Mouse (Mus musculus) splenic B cell, adult 2 months (primary cell): Measurements from ENCODE around the gene Vegfb.

Source experiments
- DNase-seq: peaks from one replicate; pipeline ENCODE4 v3.0.0-alpha.2; 2011; ENCODE audit warnings: low read depth, low spot score
- H3K27me3 ChIP-seq: 2 replicates; pipeline ENCODE4 v1.6.1; 2012; ENCODE audit warnings: mild to moderate bottlenecking, low read length, moderate library complexity, mixed read lengths; ENCODE audit not compliant: control insufficient read depth, poor library complexity, insufficient read depth, severe bottlenecking
- H3K36me3 ChIP-seq: 2 replicates; pipeline ENCODE4 v1.6.1; 2012; ENCODE audit warnings: mild to moderate bottlenecking, low read length, moderate library complexity, mixed read lengths; ENCODE audit not compliant: control insufficient read depth, poor library complexity, insufficient read depth, severe bottlenecking

Gene Vegfb

DNA sequence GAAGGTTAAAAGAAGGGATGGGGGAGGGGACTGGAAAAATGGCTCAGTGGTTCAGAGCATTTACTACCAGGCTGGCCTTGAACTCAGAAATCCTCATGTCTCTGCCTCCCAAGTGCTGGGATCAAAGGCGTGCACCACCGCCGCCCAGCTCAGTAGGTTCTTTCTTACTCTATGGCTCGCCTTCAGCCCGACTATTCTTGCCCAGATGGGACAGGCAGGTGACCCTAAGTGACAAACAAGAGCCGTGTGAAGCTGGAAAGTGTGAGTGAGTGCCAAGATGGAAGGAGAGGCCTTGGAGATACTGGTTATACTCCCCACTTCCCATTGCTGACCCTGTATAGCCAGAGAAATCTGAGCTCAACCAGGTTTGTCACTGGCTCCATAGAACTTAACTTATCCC lies 43.7 kb downstream of the Vegfb start:
- H3K36me3 ChIP-seq: no peaks in the 10 kb centered on the region
- H3K27me3 ChIP-seq: no peaks in the 10 kb centered on the region
- no peak for DNase-seq

DNA sequence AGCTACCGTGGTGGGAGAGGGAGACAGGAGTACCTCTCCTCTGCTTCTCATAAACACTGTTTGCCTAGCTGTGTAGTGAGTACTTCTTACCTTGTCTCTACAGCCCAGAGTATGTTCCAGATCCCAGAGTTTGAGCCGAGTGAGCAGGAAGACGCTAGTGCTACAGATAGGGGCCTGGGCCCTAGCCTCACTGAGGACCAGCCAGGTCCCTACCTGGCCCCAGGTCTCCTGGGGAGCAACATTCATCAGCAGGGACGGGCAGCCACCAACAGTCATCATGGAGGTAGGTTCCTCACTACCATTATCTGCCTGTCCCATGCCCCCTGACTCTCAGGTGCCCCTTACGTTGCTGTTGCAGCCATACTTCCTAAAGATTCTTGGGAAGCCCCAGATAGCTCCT lies 44.7 kb downstream of the Vegfb start:
- H3K36me3 ChIP-seq: no peaks in the 10 kb centered on the region
- no peak for DNase-seq
- H3K27me3 ChIP-seq: no peaks in the 10 kb centered on the region

DNA sequence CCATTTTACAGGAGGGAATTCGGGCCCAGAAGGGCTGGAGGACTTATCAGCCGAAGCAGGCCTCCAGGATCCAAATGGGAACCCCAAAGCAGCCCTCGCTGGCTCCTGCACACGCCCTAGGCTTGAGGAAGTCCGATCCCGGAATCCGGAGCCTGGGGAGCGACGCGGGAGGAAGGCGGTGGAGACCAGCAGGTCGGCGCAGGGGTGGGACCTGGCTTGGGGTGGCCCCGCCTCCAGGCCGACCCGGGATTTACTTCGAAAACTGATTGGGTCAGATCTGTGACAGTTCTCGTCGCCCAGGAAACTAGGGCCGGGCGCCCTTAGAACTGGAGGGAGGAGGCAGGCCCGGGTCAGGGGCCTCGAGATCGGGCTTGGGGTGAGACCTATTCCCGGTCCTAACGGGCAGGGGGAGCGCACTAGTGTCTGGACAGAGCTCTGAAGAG lies 45.2 kb downstream of the Vegfb start, which contains the start of gene Gpr137:
Gene Gpr137, minus strand, starts transcription at position 232 of the 443 bp plus-strand sequence.
- H3K36me3 ChIP-seq: no peaks in the 10 kb centered on the region

DNA sequence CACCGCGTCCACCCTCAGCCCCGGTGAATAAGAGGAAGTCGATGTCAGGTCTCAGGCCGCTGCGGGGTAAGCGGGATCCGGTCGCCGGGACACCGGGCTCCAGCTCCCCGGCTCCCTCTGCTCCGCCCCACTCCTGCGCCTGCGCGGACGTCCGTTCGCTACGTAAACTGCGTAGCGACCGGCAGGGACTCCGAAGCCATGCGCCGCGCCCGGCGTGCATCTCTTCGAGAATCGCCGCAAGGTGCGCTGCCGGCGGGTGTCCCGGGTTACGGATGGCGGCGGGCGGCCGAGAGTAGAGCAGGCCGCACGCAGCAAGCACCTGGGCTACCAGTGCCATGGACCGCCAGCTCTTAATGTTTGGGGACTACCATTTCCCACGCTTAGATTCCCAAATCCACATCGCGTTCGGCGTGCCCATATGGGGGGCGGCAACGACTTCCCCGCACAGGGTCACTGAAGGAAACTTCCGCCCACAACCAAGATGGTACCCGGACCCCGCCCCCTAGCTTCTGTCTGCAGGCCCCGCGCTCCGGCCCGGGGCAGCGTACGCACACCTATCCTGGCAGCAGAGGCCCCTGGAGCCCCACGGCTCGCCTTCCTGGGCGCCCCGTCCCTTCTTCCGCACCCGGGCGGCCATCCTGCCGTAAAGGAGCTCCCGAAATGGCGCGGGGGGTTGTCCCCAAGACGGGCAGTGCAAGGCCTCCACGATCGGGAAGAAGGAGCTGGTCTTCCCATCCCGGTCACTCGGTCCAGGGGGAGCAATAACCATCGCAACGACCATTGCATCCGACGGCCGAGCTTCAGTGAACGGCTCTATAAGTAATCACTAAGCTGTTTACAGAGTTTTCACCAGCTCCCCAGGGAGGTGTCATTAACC lies 45.8 kb downstream of the Vegfb start, which contains the start of gene Bad:
Gene Bad, plus strand, starts transcription at position 490 of the 877 bp plus-strand sequence.
- peak; percentile 95 for DNase-seq
- Histone ChIP-seq H3K27me3 (no peaks in the 10 kb centered on the region), H3K36me3 (no peaks in the 10 kb centered on the region)

More for the DNA sequence above, 45.2 kb downstream of the Vegfb start, which contains the start of gene Gpr137:
- DNase-seq: peak; percentile 89
- H3K27me3 ChIP-seq: no peaks in the 10 kb centered on the region

DNA sequence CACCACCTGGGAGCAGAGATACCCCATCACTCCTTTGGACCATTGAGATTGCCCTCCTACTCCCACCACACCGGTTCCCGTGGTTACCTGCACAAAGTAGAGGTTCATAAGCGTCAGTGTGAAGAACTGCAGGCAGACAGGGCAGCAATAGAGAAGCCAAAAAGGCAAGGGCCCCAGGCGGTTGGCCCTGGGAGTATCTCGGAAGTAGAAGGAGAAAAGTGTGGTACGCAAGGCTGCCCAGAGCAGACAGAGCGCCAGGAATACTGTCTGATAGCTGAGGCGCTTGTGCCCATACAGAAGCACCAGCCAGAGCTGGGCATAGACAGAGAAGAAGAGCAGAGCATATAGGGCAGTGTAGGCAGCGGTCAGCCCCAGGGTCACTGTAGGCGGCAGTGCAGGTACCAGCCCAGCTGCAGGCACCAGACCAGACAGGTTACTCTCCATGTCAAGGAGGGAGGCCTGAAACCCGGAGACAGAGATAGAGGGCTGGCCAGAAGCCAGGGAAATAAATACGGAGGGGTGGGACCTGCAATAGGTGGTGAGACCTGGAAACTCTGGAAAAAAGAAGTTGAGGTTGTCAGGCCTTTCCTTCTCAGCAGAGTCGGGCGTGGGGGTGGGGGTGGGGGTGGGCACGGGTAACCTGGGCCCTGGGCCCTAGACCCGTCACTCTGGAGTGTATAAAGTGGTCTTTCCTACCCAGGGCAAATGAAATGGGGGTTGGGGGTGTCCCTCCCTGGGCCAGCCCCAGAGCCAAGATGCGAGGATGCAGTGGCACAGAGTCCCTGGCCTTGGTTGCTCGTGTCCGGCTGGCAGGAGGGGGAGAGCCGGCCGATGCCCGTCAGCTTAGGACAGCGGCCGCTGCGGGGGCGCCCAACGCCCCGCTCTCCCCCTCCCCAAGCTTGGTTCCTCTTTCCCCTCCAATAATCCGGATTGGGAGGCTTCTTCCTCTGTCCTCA lies 46.8 kb downstream of the Vegfb start:
- Histone ChIP-seq H3K36me3 (no peaks in the 10 kb centered on the region), H3K27me3 (no peaks in the 10 kb centered on the region)
- DNase-seq: no peak

DNA sequence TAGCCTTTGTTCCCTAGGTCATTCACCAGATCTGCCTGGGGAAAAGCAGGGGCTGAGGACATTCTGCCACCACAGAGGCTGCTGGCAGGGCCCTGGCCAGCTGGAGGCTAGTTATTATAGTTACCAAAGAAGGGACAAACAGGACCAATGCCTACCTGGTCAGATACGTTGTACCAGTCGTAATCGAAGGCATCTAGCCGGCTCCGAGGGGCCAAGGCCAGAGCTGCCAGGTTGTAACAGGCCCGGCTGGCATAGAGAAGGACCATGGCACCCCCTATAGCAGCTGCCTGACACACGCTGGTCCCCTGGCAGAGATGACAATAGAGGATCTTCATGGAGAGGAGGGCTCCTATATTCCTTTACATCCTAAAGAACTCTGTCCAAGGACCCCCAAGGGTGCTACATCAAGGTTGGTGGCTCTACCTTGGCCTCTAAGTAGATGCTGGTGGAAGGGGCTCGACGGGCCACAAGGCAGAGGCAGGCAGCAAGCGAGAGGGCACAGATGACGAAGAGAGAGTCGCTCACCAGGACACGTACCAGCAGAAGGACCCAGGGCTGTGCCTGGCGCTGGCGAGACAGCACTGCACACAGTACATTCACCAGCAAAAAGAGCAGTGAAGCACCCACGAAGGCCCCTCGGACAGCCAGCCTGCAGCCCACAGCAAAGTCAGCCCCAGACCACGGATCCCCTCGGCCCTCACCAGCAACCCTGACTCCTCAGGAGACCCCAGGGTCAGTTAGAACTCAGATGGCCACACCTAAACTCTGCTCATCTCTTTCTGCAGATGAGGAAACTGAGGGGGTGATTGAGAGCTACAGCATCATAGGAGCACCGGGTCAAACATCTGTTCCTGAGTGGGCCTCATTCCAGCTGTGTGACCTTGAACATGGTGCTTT lies 48.1 kb downstream of the Vegfb start:
- no peaks in the 10 kb centered on the region for H3K36me3 ChIP-seq
- DNase-seq: no peak
- no peaks in the 10 kb centered on the region for H3K27me3 ChIP-seq

DNA sequence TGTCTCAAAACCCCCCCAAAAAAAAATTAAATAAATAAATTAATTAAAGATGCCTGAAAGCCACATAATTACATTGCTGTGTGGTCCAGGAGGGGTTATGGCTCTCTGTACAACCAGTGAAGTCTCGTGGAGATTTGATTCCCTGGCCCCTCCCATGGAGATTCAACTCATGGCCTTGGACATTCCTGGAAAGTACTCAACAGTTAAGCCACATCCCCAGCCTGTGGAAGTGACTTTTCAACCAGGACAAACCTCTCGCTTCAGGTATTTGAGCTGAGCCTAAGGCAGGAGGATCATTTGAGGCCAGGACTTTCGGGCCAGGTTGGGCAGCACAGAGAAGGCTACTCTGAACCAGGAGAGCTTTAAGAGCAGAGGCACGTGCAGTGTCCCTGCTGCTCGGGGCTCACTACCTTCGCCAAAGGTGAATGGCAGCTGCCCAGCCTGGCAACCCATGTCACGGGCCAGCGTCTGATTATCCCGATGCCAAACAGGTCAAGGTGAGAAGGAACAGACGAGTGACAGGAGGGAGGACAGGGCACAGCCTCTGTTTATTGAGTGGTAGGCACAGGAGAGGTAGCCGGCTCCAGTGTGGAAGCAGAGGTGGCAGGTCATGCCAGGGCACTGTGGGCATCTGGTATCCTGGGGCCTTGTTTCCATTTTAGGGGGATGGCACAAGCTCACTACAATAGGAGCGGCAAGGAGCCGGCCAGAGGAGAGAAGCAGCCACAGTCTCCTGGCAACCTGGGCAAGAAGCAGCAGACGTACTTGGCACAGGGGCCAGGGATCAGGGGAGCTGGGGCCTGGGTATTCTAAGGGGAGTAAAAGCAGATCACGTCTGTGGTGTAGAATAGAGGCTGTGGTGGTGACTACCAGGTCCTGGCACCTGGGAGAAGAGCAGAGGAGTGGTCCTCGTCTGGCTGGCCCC lies 49.6 kb downstream of the Vegfb start:
- Histone ChIP-seq H3K27me3 (no peaks in the 10 kb centered on the region), H3K36me3 (no peaks in the 10 kb centered on the region)
- no peak for DNase-seq

DNA sequence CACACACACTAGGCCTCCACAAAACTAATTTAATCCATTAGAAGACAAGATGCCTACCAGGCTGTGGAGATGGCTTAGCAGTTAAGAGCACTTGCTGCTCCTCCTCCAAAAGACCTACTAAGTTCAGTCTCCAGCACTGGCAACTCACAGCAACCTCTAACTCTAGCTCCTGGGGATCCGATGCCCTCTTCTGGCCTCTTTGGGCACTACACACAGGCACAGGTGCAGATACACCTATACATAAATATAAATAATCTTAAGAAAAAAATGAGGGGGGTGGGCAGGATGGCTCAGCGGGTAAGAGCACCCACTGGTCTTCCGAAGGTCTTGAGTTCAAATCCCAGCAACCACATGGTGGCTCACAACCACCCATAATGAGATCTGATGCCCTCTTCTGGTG lies 51.2 kb downstream of the Vegfb start:
- peak; percentile 63 for DNase-seq
- H3K27me3 ChIP-seq: no peaks in the 10 kb centered on the region
- H3K36me3 ChIP-seq: no peaks in the 10 kb centered on the region

DNA sequence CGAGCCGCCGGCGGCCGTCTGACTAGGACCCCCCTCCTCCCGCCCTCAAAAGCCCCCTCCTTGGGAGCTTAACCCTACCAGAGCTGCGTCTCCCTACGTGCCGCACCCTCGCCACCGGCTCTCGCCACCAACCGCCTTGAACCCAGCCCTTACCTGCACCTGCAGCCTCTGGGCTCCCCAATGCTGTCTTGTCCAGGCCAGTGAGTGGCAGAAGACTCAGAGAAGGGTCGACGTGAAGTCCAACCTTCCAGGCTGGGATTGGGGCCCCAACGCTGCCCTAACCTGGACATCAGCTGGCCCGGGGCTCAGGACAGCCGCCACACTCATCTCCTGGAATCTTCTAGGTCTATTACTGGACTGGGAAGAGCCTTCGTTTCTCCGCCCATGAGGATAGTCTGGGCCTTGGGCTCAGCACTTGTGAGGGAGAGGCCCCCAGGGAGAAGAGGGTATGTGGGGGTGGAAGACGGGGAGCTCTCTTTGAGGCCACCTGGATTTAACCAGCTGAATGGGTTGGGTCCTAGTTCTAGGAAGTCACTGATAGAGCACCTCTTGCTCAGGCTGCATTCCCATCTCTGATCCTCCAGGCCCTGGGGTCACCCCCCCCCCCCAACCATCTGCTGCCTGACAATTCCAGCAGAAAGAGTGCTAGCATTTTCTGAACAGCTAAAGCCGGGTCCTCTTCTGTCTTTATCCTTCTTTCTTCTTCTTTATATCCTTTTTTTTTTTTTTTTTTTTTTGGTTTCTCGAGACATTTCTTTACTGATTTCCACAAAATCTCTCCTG lies 53.1 kb downstream of the Vegfb start, which contains the start of gene Kcnk4:
Gene Kcnk4, minus strand, starts transcription at position 321 of the 783 bp plus-strand sequence.
- Histone ChIP-seq H3K27me3 (no peaks in the 10 kb centered on the region), H3K36me3 (no peaks in the 10 kb centered on the region)
- DNase-seq: no peak

DNA sequence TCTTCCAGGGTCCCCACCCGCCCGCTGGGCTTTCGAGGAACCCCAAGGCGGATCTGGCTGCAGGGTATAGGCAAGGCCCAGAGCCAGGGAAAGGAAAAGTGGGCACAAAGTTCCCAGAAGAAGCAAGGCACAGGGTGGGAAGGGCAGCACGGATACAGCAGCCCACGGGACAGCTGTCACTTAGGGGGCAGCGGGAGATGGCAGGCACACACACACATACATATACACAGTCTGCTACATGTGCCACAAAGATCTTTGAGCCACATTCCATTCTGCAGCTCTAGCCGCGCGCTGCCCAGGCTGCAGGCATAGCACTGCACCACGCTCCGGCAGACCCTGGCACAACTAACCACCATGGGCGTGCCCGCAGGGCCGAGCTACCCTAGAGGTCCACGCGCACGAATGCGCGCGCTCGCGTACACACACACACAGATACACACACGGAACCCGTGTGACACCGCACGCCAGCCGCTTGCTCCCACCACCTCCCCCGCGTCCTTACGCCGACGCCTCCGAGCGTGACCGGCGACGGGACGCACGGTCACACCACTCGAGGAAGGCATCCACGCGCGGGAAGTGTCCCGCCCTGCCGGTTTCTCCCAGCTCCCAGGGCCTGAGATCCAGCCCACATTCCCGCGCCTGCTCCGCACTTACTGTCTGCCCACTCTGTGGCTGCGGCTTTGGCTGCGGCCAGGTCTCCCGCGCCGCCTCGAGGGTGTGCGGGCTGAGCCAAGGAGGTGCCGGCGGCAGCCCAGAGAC lies 53.8 kb downstream of the Vegfb start:
- Histone ChIP-seq H3K27me3 (no peaks in the 10 kb centered on the region), H3K36me3 (no peaks in the 10 kb centered on the region)
- DNase-seq: peak; percentile 66

DNA sequence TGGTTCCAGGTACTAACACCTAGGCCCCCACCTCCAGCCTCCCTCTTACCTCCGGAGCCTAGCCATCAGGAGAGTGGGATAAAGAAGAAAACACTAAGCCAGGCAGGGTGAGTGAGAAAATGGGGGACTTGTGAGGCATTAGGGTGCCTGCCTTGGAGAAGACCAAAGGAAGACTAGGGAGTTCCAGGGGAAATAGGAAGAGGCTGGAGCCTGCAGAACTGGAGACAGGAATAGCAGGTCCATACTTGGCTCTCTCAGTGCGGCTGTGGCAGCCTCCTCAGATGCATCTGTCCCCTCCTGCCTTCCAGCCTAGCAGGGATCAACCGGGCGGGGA lies 54.4 kb downstream of the Vegfb start:
- no peak for DNase-seq
- H3K27me3 ChIP-seq: no peaks in the 10 kb centered on the region
- H3K36me3 ChIP-seq: no peaks in the 10 kb centered on the region
